Mouse (Mus musculus) ES-Bruce4 (cell line): ENCODE results near the gene Aqp7.

Experiments
- EP300 ChIP-seq: IDR thresholded peaks from 2 replicates; pipeline ENCODE4 v1.6.1; 2011; ENCODE audit warnings: low read depth, low read length; ENCODE audit not compliant: insufficient read depth
- POLR2A ChIP-seq: IDR thresholded peaks from one replicate; pipeline ENCODE4 v1.8.1; 2011; ENCODE audit warnings: low read length; ENCODE audit not compliant: insufficient read depth

DNA sequence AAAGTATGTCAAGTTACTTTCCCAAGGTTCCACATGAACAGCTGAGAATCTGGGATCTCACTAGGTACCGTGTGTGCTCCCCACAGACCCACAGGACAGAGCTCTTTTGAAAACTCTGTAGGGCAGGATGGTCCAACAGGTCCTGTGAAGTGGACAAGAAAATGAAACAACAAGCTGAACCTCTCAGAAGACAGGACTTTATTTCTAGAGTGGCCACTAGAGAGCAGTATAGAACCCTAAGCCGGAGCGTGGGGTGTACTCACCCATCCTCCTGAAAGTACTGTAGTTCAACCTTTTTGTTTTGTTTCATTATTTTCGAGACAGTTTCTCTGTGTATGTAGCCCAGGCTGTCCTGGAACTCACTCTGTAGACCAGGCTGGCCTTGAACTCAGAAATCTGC lies 19.7 kb downstream of the Aqp7 start:
- TF ChIP-seq EP300 (no peak), POLR2A (no peak)
